Mouse (Mus musculus): ENCODE data around the gene Lpcat1.

Lpcat1 gene

GRCm38 (mm10) chr13:73446943-73447342 is 20.1 kb upstream of the Lpcat1 start:
- DNase-seq (ENCODE audit: low spot score), result no peak

- DNase-seq (ENCODE audit: low spot score), result no peak
Observed at GRCm38 (mm10) chr13:73447478-73447877, 19.5 kb upstream of the Lpcat1 start.

DNA sequence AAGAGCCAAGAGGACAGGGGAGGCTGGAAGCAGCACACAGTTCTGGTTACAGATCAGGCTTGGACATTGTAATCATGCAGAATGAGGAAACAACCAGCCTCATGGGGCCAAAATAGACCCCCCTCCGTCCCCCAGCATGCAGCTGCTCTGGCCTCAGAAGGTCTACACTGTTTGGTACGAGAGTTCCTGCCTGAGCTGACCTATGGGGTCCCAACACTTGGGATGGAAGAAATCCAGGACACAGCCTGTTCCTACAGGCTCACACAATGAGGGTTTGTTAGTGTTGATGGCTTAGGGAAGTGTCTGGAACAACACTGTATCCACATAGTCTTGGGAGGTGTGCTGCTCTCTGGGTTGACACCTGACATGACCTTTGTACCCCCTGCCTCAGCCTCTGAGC is 18.8 kb upstream of the Lpcat1 start:
- DNase-seq (ENCODE audit: low spot score), result no peak

GRCm38 (mm10) chr13:73448723-73449122 is 18.3 kb upstream of the Lpcat1 start:
- no peak for DNase-seq (ENCODE audit: low spot score)

- DNase-seq (ENCODE audit: low spot score), result no peak
Observed at GRCm38 (mm10) chr13:73453503-73454217, 13.3 kb upstream of the Lpcat1 start.

GRCm38 (mm10) chr13:73455328-73455727 is 11.7 kb upstream of the Lpcat1 start:
- no peak for DNase-seq (ENCODE audit: low spot score)

- DNase-seq (ENCODE audit: low spot score), result no peak
Observed at GRCm38 (mm10) chr13:73457301-73457700, 9.7 kb upstream of the Lpcat1 start.

DNA sequence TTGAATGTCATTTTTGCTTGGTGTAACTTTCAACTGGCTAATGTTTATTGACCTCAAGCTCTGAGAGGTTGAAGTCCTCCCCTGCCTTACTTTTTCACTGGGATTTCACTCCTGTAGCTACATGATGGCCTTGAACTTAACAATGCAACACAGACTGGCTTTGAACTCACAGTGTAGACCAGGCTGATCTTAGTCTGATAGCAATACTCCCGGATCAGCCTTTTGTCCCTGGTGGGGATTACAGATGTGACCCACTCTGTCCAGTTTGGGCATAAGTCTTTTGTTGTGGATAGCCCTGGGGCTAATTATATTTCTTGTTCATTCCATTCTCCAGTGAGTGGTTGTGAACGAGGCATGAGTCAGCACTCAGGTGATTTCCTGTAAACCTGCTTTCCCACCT is 9.3 kb upstream of the Lpcat1 start:
- no peak for DNase-seq (ENCODE audit: low spot score)

GRCm38 (mm10) chr13:73458719-73459118 is 8.3 kb upstream of the Lpcat1 start:
- no peak for DNase-seq (ENCODE audit: low spot score)

GRCm38 (mm10) chr13:73459189-73459850 is 7.7 kb upstream of the Lpcat1 start:
- no peak for DNase-seq (ENCODE audit: low spot score)

DNA sequence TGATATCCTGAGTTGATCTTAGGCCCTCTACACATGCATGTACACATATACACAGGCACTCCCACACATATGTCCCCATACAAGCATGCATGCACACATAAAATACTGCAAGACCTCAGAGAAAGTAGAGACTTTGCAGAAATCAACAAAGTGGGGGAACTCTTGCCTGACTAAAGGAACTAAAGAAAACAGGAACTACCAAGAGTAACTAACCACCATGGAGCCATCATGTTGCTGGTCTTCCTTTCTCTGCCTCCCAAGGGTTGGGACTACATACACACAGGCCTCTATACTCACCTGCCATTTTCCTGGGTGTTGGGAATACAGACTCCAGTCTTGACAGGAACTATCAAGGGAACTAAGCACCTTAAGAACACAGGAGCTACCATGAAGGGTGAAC is 5.4 kb upstream of the Lpcat1 start:
- no peak for DNase-seq (ENCODE audit: low spot score)

GRCm38 (mm10) chr13:73465156-73465555 is 1.8 kb upstream of the Lpcat1 start:
- no peak for DNase-seq (ENCODE audit: low spot score)

DNA sequence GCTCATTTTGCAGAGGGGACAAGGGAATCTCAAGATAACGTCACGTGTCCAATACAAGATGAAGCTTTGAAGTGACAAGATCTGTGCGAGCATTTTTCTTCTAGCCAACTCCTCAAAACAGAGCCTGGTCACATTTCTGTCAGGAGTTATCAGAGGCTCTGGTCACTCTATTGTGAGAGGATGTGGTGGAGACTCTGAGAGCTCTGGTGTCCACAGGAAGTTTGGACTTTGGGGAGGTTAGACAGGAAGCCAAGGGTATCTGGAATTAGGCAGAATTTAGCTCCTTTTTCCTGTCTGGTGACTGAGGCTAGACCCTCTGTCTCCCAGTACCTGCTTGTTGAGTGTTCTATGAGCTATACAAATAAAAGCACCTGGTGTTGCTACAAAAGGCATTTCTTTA is 586 bp upstream of the Lpcat1 start:
- no peak for DNase-seq (ENCODE audit: low spot score)

GRCm38 (mm10) chr13:73467421-73468237 is 632 bp downstream of the Lpcat1 start:
- no peak for DNase-seq (ENCODE audit: low spot score)

DNA sequence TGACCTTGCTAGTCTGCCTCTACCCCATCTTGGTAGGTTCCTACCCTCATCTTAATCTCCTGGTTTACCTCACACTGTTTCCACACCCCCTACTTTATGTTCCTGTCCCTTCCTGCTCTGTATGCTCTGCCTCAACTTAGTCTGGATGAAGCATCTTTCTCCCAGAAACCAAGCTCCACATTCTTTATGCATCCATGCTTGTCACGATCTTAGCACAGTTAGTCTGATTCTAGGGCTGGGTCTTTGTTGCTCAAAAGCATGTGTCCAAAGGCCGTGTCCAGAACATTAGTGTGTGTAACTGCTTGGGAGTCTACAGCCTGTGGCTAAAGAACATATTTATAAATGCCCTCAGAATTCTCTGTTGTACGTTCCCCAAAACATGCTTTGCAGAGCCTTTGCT is 1.8 kb downstream of the Lpcat1 start:
- DNase-seq (ENCODE audit: low spot score), result no peak

GRCm38 (mm10) chr13:73469257-73469967 is 2.4 kb downstream of the Lpcat1 start:
- DNase-seq (ENCODE audit: low spot score), result peak; percentile 41

GRCm38 (mm10) chr13:73472481-73472880 is 5.5 kb downstream of the Lpcat1 start:
- no peak for DNase-seq (ENCODE audit: low spot score)

GRCm38 (mm10) chr13:73473746-73474145 is 6.7 kb downstream of the Lpcat1 start:
- DNase-seq (ENCODE audit: low spot score), result no peak

DNA sequence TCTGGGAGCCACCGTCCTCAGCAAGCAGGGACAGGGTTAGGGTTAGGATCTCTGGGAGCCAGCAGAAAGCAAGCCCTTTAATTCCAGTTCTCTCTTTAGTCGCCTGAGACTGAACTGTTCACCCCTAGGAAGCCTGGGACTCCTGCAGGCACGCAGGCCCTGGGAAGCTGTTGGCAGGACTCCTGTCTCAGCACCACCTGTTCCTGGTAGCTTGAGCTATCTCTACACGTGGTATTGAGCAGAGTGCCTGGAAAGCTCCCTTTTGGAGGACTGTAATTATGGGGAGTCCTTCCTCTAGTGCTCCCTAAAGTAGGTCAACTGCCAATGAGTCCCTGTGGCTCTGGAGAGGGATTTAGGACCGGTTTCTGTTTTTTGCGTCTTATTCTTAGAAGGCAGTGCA is 7.2 kb downstream of the Lpcat1 start:
- no peak for DNase-seq (ENCODE audit: low spot score)

DNA sequence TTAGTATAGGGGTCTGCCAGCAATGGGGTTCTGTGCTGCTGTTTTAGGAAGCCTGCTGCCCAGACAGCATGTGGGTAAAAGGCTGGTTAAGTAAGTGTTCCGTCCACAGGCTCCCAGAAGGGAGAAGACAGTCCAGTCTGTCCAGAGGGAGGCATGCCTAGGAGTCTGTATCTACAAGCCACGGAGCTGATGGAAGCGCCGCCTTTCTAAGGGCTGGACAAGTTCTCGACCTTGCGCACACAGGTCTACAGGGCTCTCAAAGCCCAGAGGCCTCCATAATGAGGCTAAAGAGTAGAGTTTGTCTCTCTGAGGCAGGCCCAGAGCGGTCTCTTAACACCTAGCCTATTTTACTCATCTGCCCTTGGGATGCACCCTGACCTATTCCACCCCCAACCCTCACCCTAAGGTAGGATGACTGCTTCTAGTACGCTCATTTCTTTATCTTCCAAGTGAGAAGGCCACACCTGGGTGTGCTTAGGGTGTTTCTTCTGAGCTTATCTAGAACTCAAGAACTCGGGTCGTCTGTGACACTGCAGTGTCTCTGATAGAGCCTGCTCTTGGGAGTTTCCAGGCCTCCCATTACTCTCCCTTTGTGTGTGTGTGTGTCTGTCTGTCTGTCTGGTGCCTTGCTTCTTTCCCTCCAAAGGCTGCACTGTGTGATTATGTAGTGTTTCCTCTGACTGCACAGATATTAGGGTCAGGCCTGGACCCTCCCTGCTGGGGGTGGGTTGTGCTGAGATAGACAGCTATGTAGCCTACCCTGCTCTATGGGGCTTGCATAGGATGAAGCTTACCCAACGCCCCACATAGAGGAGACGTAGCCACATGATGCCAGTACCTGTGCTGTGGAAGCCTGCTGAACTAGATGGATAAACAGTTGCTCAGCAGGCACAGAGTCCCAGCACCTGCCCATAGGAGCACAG is 8.3 kb downstream of the Lpcat1 start:
- no peak for DNase-seq (ENCODE audit: low spot score)

- no peak for DNase-seq (ENCODE audit: low spot score)
Observed at GRCm38 (mm10) chr13:73476259-73476658, 9.3 kb downstream of the Lpcat1 start.
